Mouse (Mus musculus) intestine, embryonic 14.5 days (tissue): ENCODE data around the gene Jaml. TPM values are rescaled to one million over a fixed set of nuclear protein-coding genes. Genes with fewer than 3 reads are reported as not detected.

Experiments used
- ATAC-seq: fragments of 200-750 bp; cut with Nextera tagmentation; replicated peaks from 2 replicates; pipeline ENCODE4 v1.8.0; 2017; ENCODE audit warnings: low read depth, moderate number of reproducible peaks, moderate TSS enrichment, moderate library complexity; ENCODE audit not compliant: low FRiP score, low TSS enrichment
- DNase-seq: peaks from one replicate; pipeline ENCODE4 v3.0.0-alpha.2; 2018; ENCODE audit warnings: low spot score
- H3K27ac ChIP-seq: fragments of 300-500 bp; sonication (generic); 2 replicates; pipeline ENCODE4 v1.5.1; 2014; ENCODE audit warnings: low read depth, mild to moderate bottlenecking, control low read depth
- H3K27me3 ChIP-seq: fragments of 300-500 bp; sonication (generic); replicated peaks from 2 replicates; pipeline ENCODE4 v1.6.1; 2014; ENCODE audit warnings: low read length, control low read depth; ENCODE audit not compliant: control insufficient read depth, insufficient read depth
- H3K36me3 ChIP-seq: fragments of 300-500 bp; sonication (generic); 2 replicates; pipeline ENCODE4 v1.6.1; 2014; ENCODE audit warnings: low read length, control low read depth; ENCODE audit not compliant: control insufficient read depth, insufficient read depth
- H3K4me1 ChIP-seq: fragments of 300-500 bp; sonication (generic); replicated peaks from 2 replicates; pipeline ENCODE4 v1.6.1; 2014; ENCODE audit warnings: low read length, control low read depth, mixed read lengths; ENCODE audit not compliant: control insufficient read depth, insufficient read depth
- H3K4me2 ChIP-seq: fragments of 300-500 bp; sonication (generic); 2 replicates; pipeline ENCODE4 v1.6.1; 2014; ENCODE audit warnings: low read length
- H3K4me3 ChIP-seq: fragments of 300-500 bp; sonication (generic); 2 replicates; pipeline ENCODE4 v1.5.1; 2014; ENCODE audit warnings: low read depth, low read length, control low read depth, mixed read lengths
- H3K9ac ChIP-seq: fragments of 300-500 bp; sonication (generic); 2 replicates; pipeline ENCODE4 v1.6.1; 2014; ENCODE audit warnings: mild to moderate bottlenecking, low read length
- H3K9me3 ChIP-seq: fragments of 300-500 bp; sonication (generic); 2 replicates; pipeline ENCODE4 v1.6.1; 2016; ENCODE audit warnings: low read length, control low read depth; ENCODE audit not compliant: control insufficient read depth
- WGBS: fragments of 180-500 bp; shearing (Covaris S2); extraction: QIAGEN DNeasy Blood & Tissue Kit; methylation state at CpG from one replicate; pipeline ENCODE4 v1.1.7; 2014; 5-methylcytosine and 5-hydroxymethylcytosine counted together
- polyA plus RNA-seq: library from polyadenylated mRNA; unstranded; fragments of >200 nt; fragmentation: Nextera tagmentation; extraction: Ambion mirVana; gene quantifications from 2 replicates; pipeline ENCODE4 v1.2.1, GENCODE M21; 2014

Jaml gene
- polyA plus RNA-seq, 1 experiment from 2014 or later, result 49.4 TPM

DNA sequence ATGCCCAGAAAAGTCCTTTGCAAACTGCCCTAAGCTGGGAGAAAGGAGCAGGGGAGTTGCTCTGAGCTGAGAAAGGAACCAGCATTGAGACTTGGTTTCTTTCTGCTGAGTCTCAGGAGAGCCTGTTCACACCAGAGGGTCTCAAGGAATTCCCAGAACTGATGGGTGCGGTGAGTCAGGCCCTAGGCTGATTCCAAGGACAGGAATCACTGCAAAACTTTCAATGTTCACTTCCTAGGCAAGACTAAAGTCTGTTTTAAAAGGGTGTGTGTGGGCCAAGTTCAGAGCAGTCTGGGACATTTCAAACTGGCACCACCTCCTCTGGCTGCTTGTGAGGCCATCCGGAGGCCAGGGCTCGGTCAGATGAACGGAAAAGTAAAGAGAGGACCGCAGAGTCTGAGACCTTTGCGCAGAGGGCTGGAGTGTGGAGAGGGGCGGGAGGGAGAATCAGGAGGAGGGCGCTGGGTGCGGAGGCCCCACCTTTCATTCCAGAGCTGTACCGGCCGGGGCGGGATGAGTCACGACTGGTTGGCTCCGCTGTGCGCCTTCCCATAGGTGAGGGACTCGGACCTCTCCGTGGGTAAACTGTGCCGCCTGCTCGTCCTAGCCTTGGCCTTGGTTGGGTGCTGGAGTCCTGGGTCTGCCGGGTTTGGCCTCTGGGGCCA lies 36.8 kb upstream of the Jaml start:
- ATAC-seq (peak; percentile 97), DNase-seq (peak; percentile 83)
- Histone ChIP-seq H3K27ac (peak overlapping the region; percentile 61), H3K4me2 (peak overlapping the region; percentile 51), H3K9me3 (no peaks in the 10 kb centered on the region), H3K9ac (peak overlapping the region; percentile 43), H3K27me3 (peaks cover 44% of the 10 kb centered on the region), H3K36me3 (no peaks in the 10 kb centered on the region), H3K4me3 (peak overlapping the region; percentile 34), H3K4me1 (peaks cover 5% of the 10 kb centered on the region; the same call in 1 of the 2 replicates)
- under 1% methylated on average over 20 of the region's 20 CpGs for WGBS

DNA sequence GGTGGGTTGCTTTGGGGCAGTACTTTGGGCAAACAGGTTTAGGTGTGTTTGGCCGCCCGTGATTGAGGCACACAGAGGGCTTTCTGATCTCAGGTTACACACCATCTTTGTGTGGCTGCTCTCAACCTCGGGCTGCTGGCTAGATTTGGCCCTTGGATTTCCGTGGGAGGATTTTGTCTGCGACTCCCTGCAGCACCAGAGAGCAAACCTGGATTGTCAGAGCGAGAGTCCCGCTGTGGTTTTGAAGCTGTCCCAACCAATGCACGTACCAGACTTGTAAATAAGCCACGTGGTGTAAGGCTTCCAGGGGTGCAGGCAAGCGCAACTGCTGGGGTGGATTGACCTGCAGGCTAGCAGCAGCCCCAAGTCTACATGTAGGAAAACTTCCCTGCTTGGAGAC lies 36.0 kb upstream of the Jaml start:
- Histone ChIP-seq H3K27me3 (peaks cover 44% of the 10 kb centered on the region), H3K9me3 (no peaks in the 10 kb centered on the region), H3K9ac (peak overlapping the region; percentile 43), H3K27ac (peak overlapping the region; percentile 61; the same call in 1 of the 2 replicates), H3K4me2 (peak overlapping the region; percentile 51), H3K36me3 (no peaks in the 10 kb centered on the region), H3K4me3 (peak overlapping the region; percentile 34), H3K4me1 (peaks cover 5% of the 10 kb centered on the region; the same call in 1 of the 2 replicates)
- DNase-seq, result no peak
- under 1% methylated on average over 10 of the region's 10 CpGs for WGBS
- no peak for ATAC-seq

GRCm38 (mm10) chr9:45046973-45047372 lies 32.0 kb upstream of the Jaml start:
- H3K9me3 ChIP-seq, result no peaks in the 10 kb centered on the region
- no peak for DNase-seq

GRCm38 (mm10) chr9:45048511-45048910 lies 30.5 kb upstream of the Jaml start:
- no peak overlapping the region for H3K4me3 ChIP-seq
- 22% methylated on average over 4 of the region's 4 CpGs for WGBS
- H3K27ac ChIP-seq, result no peak overlapping the region
- H3K4me1 ChIP-seq, result no peaks in the 10 kb centered on the region
- no peak for DNase-seq
- peaks cover 3% of the 10 kb centered on the region; the same call in 1 of the 2 replicates for H3K27me3 ChIP-seq
- ATAC-seq, result no peak
- no peaks in the 10 kb centered on the region for H3K9me3 ChIP-seq
- H3K9ac ChIP-seq, result no peak overlapping the region
- H3K4me2 ChIP-seq, result no peak overlapping the region
- H3K36me3 ChIP-seq, result no peaks in the 10 kb centered on the region

More at GRCm38 (mm10) chr9:45046973-45047372, 32.0 kb upstream of the Jaml start:
- Histone ChIP-seq H3K4me2 (no peak overlapping the region), H3K27me3 (peaks cover 15% of the 10 kb centered on the region), H3K4me1 (no peaks in the 10 kb centered on the region; the same call in 1 of the 2 replicates), H3K36me3 (no peaks in the 10 kb centered on the region), H3K27ac (no peak overlapping the region), H3K4me3 (no peak overlapping the region), H3K9ac (no peak overlapping the region)
- 88% methylated on average over 16 of the region's 16 CpGs for WGBS
- no peak for ATAC-seq

DNA sequence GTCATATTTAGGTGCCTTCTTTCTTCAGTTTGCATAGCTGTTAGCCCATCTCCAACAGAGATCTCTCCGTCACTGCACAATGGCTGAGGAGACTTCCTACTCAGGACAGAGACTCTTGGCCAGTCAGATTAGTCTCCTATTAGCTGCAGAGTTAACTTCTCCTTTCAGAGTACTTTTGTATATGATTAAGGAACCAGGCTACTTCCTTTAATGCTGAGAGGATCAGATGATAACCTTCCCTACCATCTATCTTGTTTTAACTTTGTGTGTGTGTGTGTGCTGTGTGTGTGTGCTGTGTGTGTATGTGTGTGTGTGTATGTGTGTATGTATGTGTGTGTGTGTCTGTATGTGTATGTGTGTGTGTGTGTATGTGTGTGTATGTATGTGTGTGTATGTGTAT lies 29.3 kb upstream of the Jaml start:
- H3K4me2 ChIP-seq, result no peak overlapping the region
- no peak for ATAC-seq
- H3K4me1 ChIP-seq, result no peaks in the 10 kb centered on the region
- DNase-seq, result no peak
- no peak overlapping the region for H3K27ac ChIP-seq
- H3K9me3 ChIP-seq, result no peaks in the 10 kb centered on the region
- no peaks in the 10 kb centered on the region for H3K36me3 ChIP-seq
- H3K9ac ChIP-seq, result no peak overlapping the region
- H3K4me3 ChIP-seq, result no peak overlapping the region
- no peaks in the 10 kb centered on the region for H3K27me3 ChIP-seq
- 96% methylated on average over 1 of the region's 1 CpGs for WGBS

- WGBS, result 86% methylated on average over 2 of the region's 2 CpGs
- no peaks in the 10 kb centered on the region for H3K4me1 ChIP-seq
- no peak overlapping the region for H3K4me2 ChIP-seq
- H3K27me3 ChIP-seq, result no peaks in the 10 kb centered on the region
- ATAC-seq, result no peak
- no peaks in the 10 kb centered on the region for H3K9me3 ChIP-seq
- DNase-seq, result no peak
- H3K4me3 ChIP-seq, result no peak overlapping the region
- H3K36me3 ChIP-seq, result no peaks in the 10 kb centered on the region
- H3K27ac ChIP-seq, result no peak overlapping the region
- no peak overlapping the region for H3K9ac ChIP-seq
Observed at GRCm38 (mm10) chr9:45050301-45050700, 28.7 kb upstream of the Jaml start.

- Histone ChIP-seq H3K4me2 (peak within 1 kb of the TSS; percentile 62), H3K27ac (peak within 1 kb of the TSS; percentile 99), H3K4me3 (peak within 1 kb of the TSS; percentile 70), H3K4me1 (no peaks in the 10 kb centered on the region), H3K9ac (peak within 1 kb of the TSS; percentile 48), H3K27me3 (0 out of 2 replicates have a peak, but pooled peaks cover 4% of the 10 kb centered on the region), H3K9me3 (no peaks in the 10 kb centered on the region), H3K36me3 (no peaks in the 10 kb centered on the region)
- DNase-seq (peak; percentile 94), ATAC-seq (peak; percentile 95)
- under 1% methylated on average over 33 of the region's 33 CpGs for WGBS
Observed at GRCm38 (mm10) chr9:45055082-45055713, 23.8 kb upstream of the Jaml start, which contains the start of gene Mpzl3. Gene Mpzl3, plus strand, starts transcription at chr9:45055186.

- Histone ChIP-seq H3K4me1 (no peaks in the 10 kb centered on the region), H3K27ac (no peak overlapping the region), H3K36me3 (no peaks in the 10 kb centered on the region), H3K9ac (no peak overlapping the region), H3K27me3 (0 out of 2 replicates have a peak, but pooled peaks cover 4% of the 10 kb centered on the region), H3K4me2 (no peak overlapping the region), H3K4me3 (no peak overlapping the region), H3K9me3 (no peaks in the 10 kb centered on the region)
- ATAC-seq, result no peak
- DNase-seq, result no peak
- WGBS, result 36% methylated on average over 5 of the region's 5 CpGs
Observed at GRCm38 (mm10) chr9:45058304-45058940, 20.6 kb upstream of the Jaml start.
